Mouse (Mus musculus) forebrain, embryonic 13.5 days (tissue): ENCODE data around the gene Nsun6. TPM values are rescaled to one million over a fixed set of nuclear protein-coding genes. Genes with fewer than 3 reads are reported as not detected.

Source experiments
- ATAC-seq: fragments of 200-750 bp; cut with Nextera tagmentation; 2 replicates; pipeline ENCODE4 v1.8.0; 2017
- H3K27ac ChIP-seq: fragments of 300-500 bp; sonication (generic); 2 replicates; pipeline ENCODE4 v1.5.1; 2015; ENCODE audit warnings: inconsistent platforms, mild to moderate bottlenecking, moderate library complexity
- H3K27me3 ChIP-seq: fragments of 300-500 bp; sonication (generic); 2 replicates; pipeline ENCODE4 v1.6.1; 2015; ENCODE audit warnings: mild to moderate bottlenecking, inconsistent platforms
- H3K36me3 ChIP-seq: fragments of 300-500 bp; sonication (generic); 2 replicates; pipeline ENCODE4 v1.6.1; 2015; ENCODE audit warnings: mild to moderate bottlenecking, inconsistent platforms; ENCODE audit not compliant: poor library complexity, severe bottlenecking
- H3K4me1 ChIP-seq: fragments of 300-500 bp; sonication (generic); 2 replicates; pipeline ENCODE4 v1.6.1; 2015; ENCODE audit warnings: inconsistent platforms
- H3K4me2 ChIP-seq: fragments of 300-500 bp; sonication (generic); 2 replicates; pipeline ENCODE4 v1.6.1; 2015; ENCODE audit warnings: inconsistent platforms, mild to moderate bottlenecking, moderate library complexity
- H3K4me3 ChIP-seq: fragments of 300-500 bp; sonication (generic); 2 replicates; pipeline ENCODE4 v1.5.1; 2015; ENCODE audit warnings: mild to moderate bottlenecking, inconsistent platforms
- H3K9ac ChIP-seq: fragments of 300-500 bp; sonication (generic); 2 replicates; pipeline ENCODE4 v1.6.1; 2015; ENCODE audit warnings: mild to moderate bottlenecking, inconsistent platforms
- H3K9me3 ChIP-seq: fragments of 300-500 bp; sonication (generic); replicated peaks from 2 replicates; pipeline ENCODE4 v1.6.1; 2016; ENCODE audit warnings: inconsistent platforms
- WGBS: fragments of 180-500 bp; shearing (Covaris S2); methylation state at CpG from one replicate; pipeline ENCODE4 v1.1.7; 2015; 5-methylcytosine and 5-hydroxymethylcytosine counted together
- polyA plus RNA-seq: library from polyadenylated mRNA; unstranded; fragments of >200 nt; fragmentation: Nextera tagmentation; extraction: Ambion mirVana; gene quantifications from 2 replicates; pipeline ENCODE4 v1.2.1, GENCODE M21; 2015

Nsun6 gene
- polyA plus RNA-seq, result 18.6 and 19.8 TPM in 2 replicates

GRCm38 (mm10) chr2:15054945-15055637, at the start of gene Nsun6:
Nsun6 (minus strand) TSS chr2:15055069.
- WGBS, result under 1% methylated on average over 72 of the region's 75 CpGs
- Histone ChIP-seq H3K27ac (peak within 1 kb of the TSS; percentile 92), H3K4me2 (peak within 1 kb of the TSS; percentile 65), H3K4me1 (peaks cover 33% of the 10 kb centered on the region), H3K27me3 (no peaks in the 10 kb centered on the region), H3K9me3 (no peaks in the 10 kb centered on the region), H3K36me3 (0 out of 2 replicates have a peak, but pooled peaks cover 5% of the 10 kb centered on the region), H3K9ac (peak within 1 kb of the TSS; percentile 98), H3K4me3 (peak within 1 kb of the TSS; percentile 74)
- peak; percentile 99 for ATAC-seq

DNA sequence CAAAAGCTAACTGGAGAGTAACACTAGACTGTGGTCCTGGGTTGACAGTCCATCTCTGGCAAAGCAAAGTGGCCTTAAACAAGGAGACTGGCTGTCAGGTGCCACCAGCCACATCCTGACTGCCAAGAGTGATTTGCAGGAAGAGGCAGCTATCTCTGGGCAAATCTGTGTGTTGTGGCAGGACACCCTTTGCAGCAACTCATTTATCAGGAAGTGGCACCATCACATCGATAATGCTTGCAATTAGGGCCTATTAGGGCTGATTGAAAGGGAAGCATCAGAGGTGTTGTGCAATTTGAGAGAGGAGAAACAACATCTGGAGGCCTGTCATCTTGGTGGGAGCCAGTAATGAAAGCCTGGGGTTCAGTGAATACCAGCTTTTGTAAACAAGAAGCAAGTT, 49.5 kb upstream of the Nsun6 start:
- WGBS, result 64% methylated on average over 1 of the region's 1 CpGs
- no peaks in the 10 kb centered on the region for H3K27me3 ChIP-seq
- no peak overlapping the region for H3K9ac ChIP-seq
- H3K4me2 ChIP-seq, result no peak overlapping the region
- H3K9me3 ChIP-seq, result no peaks in the 10 kb centered on the region
- H3K36me3 ChIP-seq, result no peaks in the 10 kb centered on the region
- H3K27ac ChIP-seq, result no peak overlapping the region
- H3K4me1 ChIP-seq, result no peaks in the 10 kb centered on the region
- H3K4me3 ChIP-seq, result no peak overlapping the region
- no peak for ATAC-seq

- H3K27me3 ChIP-seq, result no peaks in the 10 kb centered on the region
- no peak for ATAC-seq
- no peak overlapping the region for H3K4me2 ChIP-seq
- H3K27ac ChIP-seq, result no peak overlapping the region
- no peaks in the 10 kb centered on the region for H3K4me1 ChIP-seq
- H3K9ac ChIP-seq, result no peak overlapping the region
- no peaks in the 10 kb centered on the region for H3K9me3 ChIP-seq
- H3K4me3 ChIP-seq, result no peak overlapping the region
- no peaks in the 10 kb centered on the region for H3K36me3 ChIP-seq
- WGBS, result 66% methylated on average over 3 of the region's 3 CpGs
These were observed 41.7 kb upstream of the Nsun6 start for GRCm38 (mm10) chr2:15096514-15097090.

- WGBS, result 91% methylated on average over 1 of the region's 1 CpGs
- no peak overlapping the region for H3K27ac ChIP-seq
- H3K4me1 ChIP-seq, result no peaks in the 10 kb centered on the region
- no peak overlapping the region for H3K4me3 ChIP-seq
- no peaks in the 10 kb centered on the region for H3K9me3 ChIP-seq
- H3K27me3 ChIP-seq, result no peaks in the 10 kb centered on the region
- ATAC-seq, result no peak
- H3K36me3 ChIP-seq, result peaks cover 18% of the 10 kb centered on the region
- no peak overlapping the region for H3K4me2 ChIP-seq
- H3K9ac ChIP-seq, result no peak overlapping the region
These were observed 32.4 kb upstream of the Nsun6 start for GRCm38 (mm10) chr2:15087308-15087707.

DNA sequence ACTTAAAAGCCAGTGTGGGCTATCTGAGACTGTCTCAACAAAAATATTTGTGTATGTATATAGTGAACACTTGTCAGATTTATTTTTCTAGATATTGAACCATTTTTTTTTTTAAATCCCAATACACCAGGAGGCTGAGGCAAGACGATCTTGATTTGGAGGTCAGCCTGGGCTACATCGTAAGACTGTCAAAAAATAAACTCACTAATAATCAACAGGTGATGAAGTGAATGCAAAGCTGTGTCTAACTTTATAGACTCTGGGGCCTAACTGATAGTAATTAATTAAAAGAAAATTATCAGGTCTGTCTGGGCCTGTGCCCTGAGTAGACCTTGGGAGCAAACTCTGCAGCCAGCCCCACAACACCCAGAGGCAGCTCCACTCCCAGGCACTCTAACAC, 28.8 kb upstream of the Nsun6 start:
- H3K9me3 ChIP-seq, result no peaks in the 10 kb centered on the region
- peaks cover 47% of the 10 kb centered on the region for H3K36me3 ChIP-seq
- no peaks in the 10 kb centered on the region for H3K27me3 ChIP-seq
- no peak overlapping the region for H3K4me3 ChIP-seq
- no peak overlapping the region for H3K27ac ChIP-seq
- H3K4me1 ChIP-seq, result no peaks in the 10 kb centered on the region
- no peak overlapping the region for H3K4me2 ChIP-seq
- 97% methylated on average over 2 of the region's 2 CpGs for WGBS
- H3K9ac ChIP-seq, result no peak overlapping the region
- peak; percentile 43 for ATAC-seq

GRCm38 (mm10) chr2:15067091-15067490, 12.2 kb upstream of the Nsun6 start:
- no peaks in the 10 kb centered on the region for H3K9me3 ChIP-seq
- WGBS, result 73% methylated on average over 5 of the region's 5 CpGs
- no peak for ATAC-seq

GRCm38 (mm10) chr2:15065447-15065846, 10.6 kb upstream of the Nsun6 start:
- peaks cover 25% of the 10 kb centered on the region; the same call in 1 of the 2 replicates for H3K36me3 ChIP-seq
- no peak overlapping the region for H3K4me2 ChIP-seq
- no peaks in the 10 kb centered on the region for H3K27me3 ChIP-seq
- WGBS, result 86% methylated on average over 2 of the region's 2 CpGs
- H3K4me3 ChIP-seq, result no peak overlapping the region
- H3K9me3 ChIP-seq, result no peaks in the 10 kb centered on the region
- H3K4me1 ChIP-seq, result peaks cover 20% of the 10 kb centered on the region
- H3K27ac ChIP-seq, result no peak overlapping the region
- no peak overlapping the region for H3K9ac ChIP-seq
- 0 out of 2 replicates have a peak, but pooled peaks have one; percentile 19 for ATAC-seq

More at GRCm38 (mm10) chr2:15067091-15067490, 12.2 kb upstream of the Nsun6 start:
- Histone ChIP-seq H3K9ac (no peak overlapping the region), H3K27me3 (no peaks in the 10 kb centered on the region), H3K4me1 (peaks cover 20% of the 10 kb centered on the region), H3K4me3 (no peak overlapping the region), H3K27ac (no peak overlapping the region), H3K4me2 (no peak overlapping the region), H3K36me3 (peaks cover 33% of the 10 kb centered on the region)

- H3K4me3 ChIP-seq, result no peak overlapping the region
- no peaks in the 10 kb centered on the region for H3K27me3 ChIP-seq
- H3K36me3 ChIP-seq, result peaks cover 18% of the 10 kb centered on the region; the same call in 1 of the 2 replicates
- no peak overlapping the region for H3K9ac ChIP-seq
- 53% methylated on average over 7 of the region's 7 CpGs for WGBS
- H3K4me2 ChIP-seq, result no peak overlapping the region
- peaks cover 20% of the 10 kb centered on the region for H3K4me1 ChIP-seq
- peak; percentile 54; the same call in 1 of the 2 replicates for ATAC-seq
- H3K27ac ChIP-seq, result no peak overlapping the region
- no peaks in the 10 kb centered on the region for H3K9me3 ChIP-seq
These were observed 9.8 kb upstream of the Nsun6 start for GRCm38 (mm10) chr2:15064380-15065269.

- H3K9ac ChIP-seq, result no peak overlapping the region
- H3K36me3 ChIP-seq, result peaks cover 15% of the 10 kb centered on the region; the same call in 1 of the 2 replicates
- H3K27me3 ChIP-seq, result no peaks in the 10 kb centered on the region
- WGBS, result 81% methylated on average over 1 of the region's 1 CpGs
- H3K4me1 ChIP-seq, result peaks cover 21% of the 10 kb centered on the region
- H3K9me3 ChIP-seq, result no peaks in the 10 kb centered on the region
- H3K27ac ChIP-seq, result no peak overlapping the region
- no peak overlapping the region for H3K4me2 ChIP-seq
- no peak overlapping the region for H3K4me3 ChIP-seq
- no peak for ATAC-seq
These were observed 8.9 kb upstream of the Nsun6 start for GRCm38 (mm10) chr2:15063815-15064214.

GRCm38 (mm10) chr2:15060856-15061255, 6.0 kb upstream of the Nsun6 start:
- no peak for ATAC-seq
- Histone ChIP-seq H3K36me3 (0 out of 2 replicates have a peak, but pooled peaks cover 9% of the 10 kb centered on the region), H3K4me3 (no peak overlapping the region), H3K4me1 (peaks cover 47% of the 10 kb centered on the region), H3K4me2 (no peak overlapping the region), H3K9me3 (no peaks in the 10 kb centered on the region), H3K27me3 (no peaks in the 10 kb centered on the region), H3K27ac (no peak overlapping the region), H3K9ac (no peak overlapping the region)
- 81% methylated on average over 3 of the region's 3 CpGs for WGBS

- Histone ChIP-seq H3K4me1 (peaks cover 33% of the 10 kb centered on the region), H3K27me3 (no peaks in the 10 kb centered on the region), H3K27ac (no peak overlapping the region), H3K4me3 (no peak overlapping the region), H3K36me3 (0 out of 2 replicates have a peak, but pooled peaks cover 9% of the 10 kb centered on the region), H3K9me3 (no peaks in the 10 kb centered on the region), H3K9ac (no peak overlapping the region), H3K4me2 (no peak overlapping the region)
- no peak for ATAC-seq
- WGBS, result 85% methylated on average over 5 of the region's 5 CpGs
These were observed 3.4 kb upstream of the Nsun6 start for GRCm38 (mm10) chr2:15058227-15058626.

DNA sequence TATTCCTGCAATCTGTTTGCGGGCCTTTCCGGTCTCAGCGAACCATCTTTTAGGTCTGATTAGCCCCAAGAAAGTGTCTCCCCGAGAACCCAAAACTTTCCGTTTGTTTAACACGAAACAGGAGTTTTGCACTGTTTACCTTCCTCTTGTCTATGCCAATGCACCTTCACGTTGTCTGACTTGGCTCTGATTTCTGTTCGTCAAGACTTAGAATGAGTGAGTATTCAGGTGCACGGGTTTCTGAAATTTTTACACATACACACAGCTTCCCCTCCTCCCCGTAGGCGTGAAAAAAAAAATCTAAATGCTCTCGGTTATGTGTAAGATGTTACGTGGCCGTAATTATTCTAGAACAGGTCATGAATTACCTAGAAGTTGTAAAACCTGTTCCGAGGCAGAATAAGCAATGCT, 877 bp upstream of the Nsun6 start:
- Histone ChIP-seq H3K36me3 (0 out of 2 replicates have a peak, but pooled peaks cover 5% of the 10 kb centered on the region), H3K9me3 (no peaks in the 10 kb centered on the region), H3K4me2 (peak overlapping the region; percentile 65), H3K27ac (peak overlapping the region; percentile 92), H3K4me1 (peaks cover 33% of the 10 kb centered on the region), H3K9ac (peak overlapping the region; percentile 98), H3K27me3 (no peaks in the 10 kb centered on the region), H3K4me3 (peak overlapping the region; percentile 74)
- WGBS, result under 1% methylated on average over 15 of the region's 15 CpGs
- no peak for ATAC-seq
